Mouse (Mus musculus) heart, embryonic 13.5 days (tissue): ENCODE measurements around the gene Tagln3. TPM values are rescaled to one million over a fixed set of nuclear protein-coding genes. Genes with fewer than 3 reads are reported as not detected.

Source experiments
- ATAC-seq: fragments of 200-750 bp; cut with Nextera tagmentation; 2 replicates; pipeline ENCODE4 v1.8.0; 2017; ENCODE audit warnings: moderate TSS enrichment; ENCODE audit not compliant: insufficient number of reproducible peaks, low FRiP score, low TSS enrichment; ENCODE audit errors: extremely low read depth
- H3K27ac ChIP-seq: fragments of 300-500 bp; sonication (generic); replicated peaks from 2 replicates; pipeline ENCODE4 v1.5.1; 2015; ENCODE audit warnings: moderate library complexity, mild to moderate bottlenecking, inconsistent platforms
- H3K27me3 ChIP-seq: fragments of 300-500 bp; sonication (generic); replicated peaks from 2 replicates; pipeline ENCODE4 v1.6.1; 2015; ENCODE audit warnings: mild to moderate bottlenecking, inconsistent platforms
- H3K36me3 ChIP-seq: fragments of 300-500 bp; sonication (generic); 2 replicates; pipeline ENCODE4 v1.6.1; 2015; ENCODE audit warnings: mild to moderate bottlenecking, inconsistent platforms
- H3K4me1 ChIP-seq: fragments of 300-500 bp; sonication (generic); 2 replicates; pipeline ENCODE4 v1.6.1; 2015; ENCODE audit warnings: inconsistent platforms
- H3K4me2 ChIP-seq: fragments of 300-500 bp; sonication (generic); 2 replicates; pipeline ENCODE4 v1.6.1; 2015; ENCODE audit warnings: inconsistent platforms, mild to moderate bottlenecking, moderate library complexity
- H3K4me3 ChIP-seq: fragments of 300-500 bp; sonication (generic); 2 replicates; pipeline ENCODE4 v1.5.1; 2015; ENCODE audit warnings: moderate library complexity, mild to moderate bottlenecking, inconsistent platforms
- H3K9ac ChIP-seq: fragments of 300-500 bp; sonication (generic); 2 replicates; pipeline ENCODE4 v1.6.1; 2015; ENCODE audit warnings: inconsistent platforms, mild to moderate bottlenecking, moderate library complexity
- H3K9me3 ChIP-seq: fragments of 300-500 bp; sonication (generic); 2 replicates; pipeline ENCODE4 v1.6.1; 2016; ENCODE audit warnings: inconsistent platforms
- WGBS: fragments of 180-500 bp; shearing (Covaris S2); methylation state at CpG from one replicate; pipeline ENCODE4 v1.1.7; 2015; ENCODE audit warnings: mixed read lengths; 5-methylcytosine and 5-hydroxymethylcytosine counted together
- polyA plus RNA-seq: library from polyadenylated mRNA; unstranded; fragments of >200 nt; fragmentation: Nextera tagmentation; extraction: Ambion mirVana; gene quantifications from 2 replicates; pipeline ENCODE4 v1.2.1, GENCODE M21; 2015

Gene Tagln3
- polyA plus RNA-seq, 1 experiment from 2014 or later = 6.6 TPM

DNA sequence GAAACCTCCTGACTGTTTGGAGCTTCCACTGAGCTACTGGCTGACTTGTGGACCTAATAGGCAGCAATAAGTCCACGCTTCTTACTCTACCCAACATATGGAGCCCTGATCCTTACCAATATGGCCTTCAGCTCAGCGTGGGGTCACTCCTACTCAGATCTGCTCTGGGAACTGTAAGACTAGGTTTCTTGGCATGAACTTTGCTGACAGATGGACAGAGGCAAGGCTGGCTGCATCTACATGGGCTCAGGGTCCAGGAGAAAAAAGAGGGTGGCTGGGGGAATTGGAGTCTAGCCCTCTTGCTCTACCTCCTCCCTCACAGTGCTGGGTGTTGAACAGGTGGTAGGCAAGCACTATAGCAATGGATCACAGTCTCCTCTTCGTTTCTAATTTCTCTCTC, 37.6 kb downstream of the Tagln3 start:
- H3K4me1 ChIP-seq = no peaks in the 10 kb centered on the region
- H3K36me3 ChIP-seq = no peaks in the 10 kb centered on the region
- no peaks in the 10 kb centered on the region for H3K9me3 ChIP-seq
- no peak for ATAC-seq
- no peak overlapping the region for H3K4me3 ChIP-seq
- H3K4me2 ChIP-seq = no peak overlapping the region
- H3K27ac ChIP-seq = no peak overlapping the region
- no peak overlapping the region for H3K9ac ChIP-seq
- no peaks in the 10 kb centered on the region for H3K27me3 ChIP-seq
- WGBS = 68% methylated on average over 3 of the region's 3 CpGs

- Histone ChIP-seq H3K27ac (no peak overlapping the region), H3K27me3 (no peaks in the 10 kb centered on the region), H3K4me2 (no peak overlapping the region), H3K9ac (no peak overlapping the region), H3K36me3 (no peaks in the 10 kb centered on the region), H3K9me3 (no peaks in the 10 kb centered on the region), H3K4me1 (no peaks in the 10 kb centered on the region), H3K4me3 (no peak overlapping the region)
- ATAC-seq = no peak
- 65% methylated on average over 3 of the region's 3 CpGs for WGBS
Measured at GRCm38 (mm10) chr16:45685295-45685694, 39.1 kb downstream of the Tagln3 start.

- no peak for ATAC-seq
- H3K4me3 ChIP-seq = no peak overlapping the region
- H3K9ac ChIP-seq = no peak overlapping the region
- no peak overlapping the region for H3K4me2 ChIP-seq
- no peaks in the 10 kb centered on the region for H3K9me3 ChIP-seq
- H3K27me3 ChIP-seq = no peaks in the 10 kb centered on the region
- 12% methylated on average over 8 of the region's 8 CpGs for WGBS
- no peak overlapping the region for H3K27ac ChIP-seq
- H3K36me3 ChIP-seq = no peaks in the 10 kb centered on the region
- H3K4me1 ChIP-seq = no peaks in the 10 kb centered on the region
Measured at GRCm38 (mm10) chr16:45684815-45685214, 39.6 kb downstream of the Tagln3 start.

DNA sequence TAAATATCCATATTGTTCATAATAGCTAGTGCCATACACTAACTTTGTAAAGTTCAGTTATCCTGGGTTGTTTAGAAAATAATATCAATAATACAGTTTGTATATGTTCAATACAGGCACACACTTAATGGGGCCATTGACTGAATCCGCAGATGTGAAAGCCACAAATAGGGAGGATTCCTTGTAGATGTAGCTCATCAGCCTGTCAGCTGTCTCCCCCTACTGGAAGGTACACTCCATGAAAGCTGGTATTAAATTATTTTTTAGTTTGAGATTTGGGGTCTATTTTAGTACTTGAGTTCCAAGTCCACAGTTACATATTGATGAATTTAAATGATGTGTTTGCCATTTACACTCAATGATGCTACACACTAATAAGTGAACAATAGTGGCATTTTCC, 47.9 kb downstream of the Tagln3 start:
- Histone ChIP-seq H3K9ac (no peak overlapping the region), H3K27ac (no peak overlapping the region), H3K36me3 (no peaks in the 10 kb centered on the region)

GRCm38 (mm10) chr16:45670005-45670404, 54.4 kb downstream of the Tagln3 start:
- Histone ChIP-seq H3K4me1 (no peaks in the 10 kb centered on the region), H3K27me3 (no peaks in the 10 kb centered on the region), H3K36me3 (no peaks in the 10 kb centered on the region), H3K27ac (no peak overlapping the region), H3K9ac (no peak overlapping the region), H3K9me3 (no peaks in the 10 kb centered on the region), H3K4me2 (no peak overlapping the region), H3K4me3 (no peak overlapping the region)
- no peak for ATAC-seq
- 70% methylated on average over 4 of the region's 4 CpGs for WGBS

More for the DNA sequence above, 47.9 kb downstream of the Tagln3 start:
- H3K4me2 ChIP-seq = no peak overlapping the region
- no peaks in the 10 kb centered on the region for H3K9me3 ChIP-seq
- no peak overlapping the region for H3K4me3 ChIP-seq
- 41% methylated on average over 1 of the region's 1 CpGs for WGBS
- no peak for ATAC-seq
- H3K27me3 ChIP-seq = no peaks in the 10 kb centered on the region
- no peaks in the 10 kb centered on the region for H3K4me1 ChIP-seq

- Histone ChIP-seq H3K9me3 (no peaks in the 10 kb centered on the region), H3K36me3 (no peaks in the 10 kb centered on the region), H3K4me3 (no peak overlapping the region), H3K27me3 (no peaks in the 10 kb centered on the region), H3K27ac (no peak overlapping the region), H3K4me1 (no peaks in the 10 kb centered on the region), H3K9ac (no peak overlapping the region), H3K4me2 (no peak overlapping the region)
- 40% methylated on average over 3 of the region's 3 CpGs for WGBS
- no peak for ATAC-seq
Measured at GRCm38 (mm10) chr16:45668178-45668577, 56.2 kb downstream of the Tagln3 start.

GRCm38 (mm10) chr16:45666136-45666535, 58.3 kb downstream of the Tagln3 start:
- H3K9me3 ChIP-seq = no peaks in the 10 kb centered on the region
- WGBS = 53% methylated on average over 2 of the region's 2 CpGs
- ATAC-seq = no peak
- H3K27ac ChIP-seq = no peak overlapping the region
- H3K9ac ChIP-seq = no peak overlapping the region
- no peak overlapping the region for H3K4me3 ChIP-seq
- no peaks in the 10 kb centered on the region for H3K36me3 ChIP-seq
- H3K4me2 ChIP-seq = no peak overlapping the region
- H3K27me3 ChIP-seq = no peaks in the 10 kb centered on the region
- H3K4me1 ChIP-seq = no peaks in the 10 kb centered on the region

- H3K4me1 ChIP-seq = no peaks in the 10 kb centered on the region
- no peak overlapping the region for H3K4me3 ChIP-seq
- no peak overlapping the region for H3K4me2 ChIP-seq
- H3K9me3 ChIP-seq = no peaks in the 10 kb centered on the region
- no peaks in the 10 kb centered on the region for H3K36me3 ChIP-seq
- no peaks in the 10 kb centered on the region for H3K27me3 ChIP-seq
- H3K27ac ChIP-seq = no peak overlapping the region
- ATAC-seq = no peak
- no peak overlapping the region for H3K9ac ChIP-seq
Measured at GRCm38 (mm10) chr16:45662381-45662780, 62.0 kb downstream of the Tagln3 start.

Other genes with a start within 250 kb of the Tagln3 start
- not detected in 2 replicates for gene Gm609, start 231.6 kb downstream of the Tagln3 start, polyA plus RNA-seq
- gene Gm17783, start 192.6 kb downstream of the Tagln3 start, polyA plus RNA-seq = not detected in 2 replicates
- not detected in 2 replicates for gene Slc9c1, start 189.3 kb downstream of the Tagln3 start, polyA plus RNA-seq
- gene Gcsam, start 114.2 kb downstream of the Tagln3 start, polyA plus RNA-seq = 0.14 TPM in 1 of 2 replicates, not detected in the other
- not detected in 2 replicates for gene BC016579, start 70.5 kb downstream of the Tagln3 start, polyA plus RNA-seq
- gene Tmprss7, start 30.9 kb downstream of the Tagln3 start, polyA plus RNA-seq = 0.09 TPM in 1 of 2 replicates, not detected in the other
- 27.6 and 29.3 TPM in 2 replicates for gene Abhd10, start 18.3 kb upstream of the Tagln3 start, polyA plus RNA-seq
- 37.2 and 38.3 TPM in 2 replicates for gene Phldb2, start 229.0 kb upstream of the Tagln3 start, polyA plus RNA-seq